Mouse (Mus musculus) liver, postnatal 0 days (tissue): Measurements from ENCODE around the gene Hoxd8. TPM values are rescaled to one million over a fixed set of nuclear protein-coding genes. Genes with fewer than 3 reads are reported as not detected.

Experiments
- ATAC-seq: fragments of 200-750 bp; cut with Nextera tagmentation; 2 replicates; pipeline ENCODE4 v1.8.0; 2017; ENCODE audit warnings: mild to moderate bottlenecking, moderate library complexity
- DNase-seq: peaks from one replicate; pipeline ENCODE4 v3.0.0-alpha.2; 2016
- H3K27ac ChIP-seq: fragments of 300-500 bp; sonication (generic); 2 replicates; pipeline ENCODE4 v1.5.1; 2014; ENCODE audit warnings: antibody characterized with exemption, moderate library complexity, mild to moderate bottlenecking, low read depth
- H3K27me3 ChIP-seq: fragments of 300-500 bp; sonication (generic); 2 replicates; pipeline ENCODE4 v1.6.1; 2014; ENCODE audit warnings: low read length, control low read depth, mixed read lengths; ENCODE audit not compliant: insufficient read depth
- H3K36me3 ChIP-seq: fragments of 300-500 bp; sonication (generic); replicated peaks from 2 replicates; pipeline ENCODE4 v1.6.1; 2014; ENCODE audit warnings: mild to moderate bottlenecking, control low read depth, low read length, moderate library complexity, mixed read lengths; ENCODE audit not compliant: insufficient read depth
- H3K4me1 ChIP-seq: fragments of 300-500 bp; sonication (generic); 2 replicates; pipeline ENCODE4 v1.6.1; 2014; ENCODE audit warnings: antibody characterized with exemption, mild to moderate bottlenecking, control low read depth; ENCODE audit not compliant: insufficient read depth
- H3K4me2 ChIP-seq: fragments of 300-500 bp; sonication (generic); 2 replicates; pipeline ENCODE4 v1.6.1; 2014; ENCODE audit warnings: low read depth, mild to moderate bottlenecking, low read length, moderate library complexity, mixed read lengths
- H3K4me3 ChIP-seq: fragments of 300-500 bp; sonication (generic); 2 replicates; pipeline ENCODE4 v1.5.1; 2014; ENCODE audit warnings: low read depth, low read length
- H3K9ac ChIP-seq: fragments of 300-500 bp; sonication (generic); replicated peaks from 2 replicates; pipeline ENCODE4 v1.6.1; 2014; ENCODE audit warnings: mild to moderate bottlenecking, moderate library complexity
- H3K9me3 ChIP-seq: fragments of 300-500 bp; sonication (generic); 2 replicates; pipeline ENCODE4 v1.6.1; 2016; ENCODE audit warnings: mild to moderate bottlenecking, control low read depth, low read length, mixed read lengths
- CTCF ChIP-seq: sonication (generic); IDR thresholded peaks from 2 replicates; pipeline ENCODE4 v1.5.1; 2016; ENCODE audit warnings: antibody characterized with exemption, low read depth
- EP300 ChIP-seq: IDR thresholded peaks from 2 replicates; pipeline ENCODE4 v1.6.1; 2016; ENCODE audit warnings: antibody characterized with exemption, low read depth, mild to moderate bottlenecking
- WGBS: fragments of 180-500 bp; shearing (Covaris S2); extraction: QIAGEN DNeasy Blood & Tissue Kit; methylation state at CpG from one replicate; pipeline ENCODE4 v1.1.7; 2014; ENCODE audit not compliant: insufficient replicate concordance; 5-methylcytosine and 5-hydroxymethylcytosine counted together
- polyA plus RNA-seq: library from polyadenylated mRNA; unstranded; fragments of >200 nt; fragmentation: Nextera tagmentation; extraction: Ambion mirVana; gene quantifications from 2 replicates; pipeline ENCODE4 v1.2.1, GENCODE M21; 2015

Hoxd8 gene
- polyA plus RNA-seq, 1 experiment from 2014 or later: not detected

GRCm38 (mm10) chr2:74731799-74732512 is 27.5 kb downstream of the Hoxd8 start:
- H3K9ac ChIP-seq: no peak overlapping the region
- no peaks in the 10 kb centered on the region for H3K9me3 ChIP-seq
- no peak overlapping the region for H3K27ac ChIP-seq
- DNase-seq: no peak
- peaks cover 96% of the 10 kb centered on the region for H3K27me3 ChIP-seq
- TF ChIP-seq CTCF (no peak), EP300 (no peak)
- no peaks in the 10 kb centered on the region for H3K36me3 ChIP-seq
- H3K4me2 ChIP-seq: no peak overlapping the region
- H3K4me1 ChIP-seq: no peaks in the 10 kb centered on the region; the same call in 1 of the 2 replicates
- no peak for ATAC-seq
- H3K4me3 ChIP-seq: no peak overlapping the region
- WGBS: 23% methylated on average over 9 of the region's 9 CpGs

- Histone ChIP-seq H3K36me3 (no peaks in the 10 kb centered on the region), H3K27ac (no peak overlapping the region), H3K4me1 (no peaks in the 10 kb centered on the region; the same call in 1 of the 2 replicates), H3K9ac (no peak overlapping the region), H3K4me2 (no peak overlapping the region), H3K27me3 (peaks cover 96% of the 10 kb centered on the region), H3K9me3 (no peaks in the 10 kb centered on the region), H3K4me3 (no peak overlapping the region)
- WGBS: 2% methylated on average over 52 of the region's 52 CpGs
- DNase-seq (no peak), ATAC-seq (no peak)
- no peak for TF ChIP-seq CTCF
- no peak for TF ChIP-seq EP300
Measured at GRCm38 (mm10) chr2:74732513-74733316, 28.3 kb downstream of the Hoxd8 start.

- no peak for ATAC-seq
- DNase-seq: no peak
- Histone ChIP-seq H3K9me3 (no peaks in the 10 kb centered on the region), H3K4me3 (no peak overlapping the region), H3K36me3 (no peaks in the 10 kb centered on the region), H3K27me3 (peaks cover 96% of the 10 kb centered on the region), H3K9ac (no peak overlapping the region), H3K4me2 (no peak overlapping the region), H3K27ac (no peak overlapping the region), H3K4me1 (no peaks in the 10 kb centered on the region; the same call in 1 of the 2 replicates)
- WGBS: 4% methylated on average over 16 of the region's 16 CpGs
- TF ChIP-seq EP300 (no peak), CTCF (no peak)
Measured at GRCm38 (mm10) chr2:74733317-74733661, 28.9 kb downstream of the Hoxd8 start.

GRCm38 (mm10) chr2:74733765-74734164 is 29.4 kb downstream of the Hoxd8 start:
- 5% methylated on average over 6 of the region's 6 CpGs for WGBS
- Histone ChIP-seq H3K27ac (no peak overlapping the region), H3K9ac (no peak overlapping the region)

GRCm38 (mm10) chr2:74734451-74734850 is 30.0 kb downstream of the Hoxd8 start:
- TF ChIP-seq CTCF (no peak), EP300 (no peak)
- Histone ChIP-seq H3K4me2 (no peak overlapping the region), H3K9ac (no peak overlapping the region), H3K9me3 (no peaks in the 10 kb centered on the region), H3K27me3 (peaks cover 96% of the 10 kb centered on the region), H3K36me3 (no peaks in the 10 kb centered on the region), H3K27ac (no peak overlapping the region), H3K4me3 (no peak overlapping the region), H3K4me1 (no peaks in the 10 kb centered on the region; the same call in 1 of the 2 replicates)
- ATAC-seq (no peak), DNase-seq (no peak)
- WGBS: 4% methylated on average over 13 of the region's 13 CpGs

More at GRCm38 (mm10) chr2:74733765-74734164, 29.4 kb downstream of the Hoxd8 start:
- Histone ChIP-seq H3K9me3 (no peaks in the 10 kb centered on the region), H3K4me3 (no peak overlapping the region), H3K4me2 (no peak overlapping the region), H3K27me3 (peaks cover 96% of the 10 kb centered on the region), H3K4me1 (no peaks in the 10 kb centered on the region; the same call in 1 of the 2 replicates), H3K36me3 (no peaks in the 10 kb centered on the region)
- no peak for TF ChIP-seq CTCF
- no peak for TF ChIP-seq EP300
- no peak for DNase-seq
- no peak for ATAC-seq
